Mouse (Mus musculus) skeletal muscle tissue, adult 2 months (tissue): ENCODE measurements around the gene Mrps18b.
A peak's percentile ranks its signal among the peaks of the same experiment; 100 is the strongest.

Source experiments
- DNase-seq: peaks from one replicate; pipeline ENCODE4 v3.0.0-alpha.2; 2012; ENCODE audit warnings: low read depth, low spot score

Gene Mrps18b

GRCm38 (mm10) chr17:35918276-35919059 is 2.3 kb upstream of the Mrps18b start:
- peak; percentile 67 for DNase-seq

DNA sequence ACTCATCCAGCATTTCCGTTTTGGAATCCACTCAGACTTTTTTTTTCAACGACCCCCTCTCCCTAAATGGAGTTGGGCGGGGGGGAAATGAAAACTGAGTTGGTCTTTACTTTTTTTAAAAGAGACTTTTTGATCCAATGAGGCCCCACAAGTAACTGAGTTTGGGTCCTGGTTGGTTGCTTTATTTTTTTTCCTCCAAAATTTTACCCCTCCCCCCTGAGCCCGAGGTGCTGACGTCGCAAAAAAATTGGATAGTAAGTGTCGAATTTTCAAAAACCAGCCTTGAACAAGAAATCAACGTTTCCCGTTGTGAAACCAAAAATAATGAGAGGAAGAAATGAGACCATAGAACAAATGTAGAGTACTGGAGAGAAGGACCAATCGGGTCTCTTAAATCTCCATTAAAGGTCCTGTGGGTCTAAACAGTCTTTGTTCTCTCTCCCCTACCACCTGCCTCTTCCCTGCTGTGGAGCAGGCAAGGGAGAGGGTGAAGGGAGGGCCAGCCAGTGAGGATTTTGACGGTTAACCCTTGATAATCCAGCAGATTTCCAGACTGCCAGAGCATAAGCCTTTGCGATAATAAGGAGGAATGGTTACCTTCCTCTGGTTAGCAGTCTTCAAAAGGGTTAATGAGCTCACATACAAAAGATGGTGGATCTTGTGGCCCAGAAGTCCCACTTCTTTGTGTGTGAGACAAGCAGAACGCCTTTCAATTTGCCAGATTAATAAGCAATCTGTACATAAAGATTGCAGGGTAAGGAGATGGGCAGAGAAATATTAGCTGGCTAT is 1.5 kb upstream of the Mrps18b start:
- peak; percentile 66 for DNase-seq

DNA sequence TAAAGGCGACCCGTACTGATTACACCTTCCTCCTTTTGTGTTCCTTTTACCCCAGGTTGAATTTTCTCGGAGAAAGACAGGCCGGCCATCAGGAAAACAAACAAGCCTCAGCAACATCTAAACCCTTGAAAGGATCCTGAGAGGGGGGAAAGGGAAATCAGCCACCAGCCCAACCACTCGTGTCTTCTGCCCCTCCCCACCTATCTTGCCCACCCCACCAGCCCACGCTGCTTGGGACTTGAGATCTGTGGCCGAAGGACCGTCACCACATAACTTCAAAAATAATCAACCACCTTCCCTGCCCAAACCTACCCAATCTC is 914 bp upstream of the Mrps18b start:
- no peak for DNase-seq

DNA sequence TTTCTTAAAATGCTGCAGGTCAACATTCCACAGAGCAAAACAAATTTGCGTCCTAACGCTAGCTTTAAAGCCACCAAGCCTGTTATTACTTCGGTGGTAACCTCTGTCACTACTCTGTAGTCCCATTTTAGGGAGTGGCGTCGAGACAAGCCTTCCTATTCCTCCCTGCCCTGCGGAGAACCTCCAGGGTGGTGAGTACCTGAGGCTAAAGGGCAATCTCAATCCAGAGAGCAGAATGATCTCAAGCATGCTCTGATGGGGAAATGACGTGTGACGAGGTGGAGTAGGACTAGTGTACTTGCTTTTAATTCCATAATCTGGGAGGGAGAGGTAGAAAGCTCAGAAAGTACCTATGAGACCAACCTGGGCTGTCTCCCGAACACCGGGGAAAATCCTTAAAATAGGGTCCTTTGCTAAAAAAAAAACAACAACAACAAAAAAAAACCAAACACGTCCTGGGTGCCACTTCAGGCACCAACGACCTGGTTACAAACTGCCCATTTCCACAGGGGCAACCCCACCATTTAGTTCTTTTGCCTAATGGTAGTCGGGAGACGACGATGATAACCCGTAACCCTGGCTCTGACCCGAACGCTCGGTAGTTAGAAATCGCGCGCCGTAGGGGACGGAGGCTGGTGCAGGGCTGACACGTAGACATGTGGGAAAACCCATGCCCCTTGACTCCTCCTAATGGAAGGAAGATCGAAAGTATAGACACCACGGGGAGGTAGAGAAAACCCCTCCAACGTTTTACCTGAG is 472 bp downstream of the Mrps18b start:
- no peak for DNase-seq

GRCm38 (mm10) chr17:35914975-35915374 is 1.2 kb downstream of the Mrps18b start:
- DNase-seq: no peak

GRCm38 (mm10) chr17:35909919-35910369 is 6.2 kb downstream of the Mrps18b start, which contains the start of gene Atat1:
Gene Atat1, minus strand, starts transcription at chr17:35910075.
- peak; percentile 78 for DNase-seq

DNA sequence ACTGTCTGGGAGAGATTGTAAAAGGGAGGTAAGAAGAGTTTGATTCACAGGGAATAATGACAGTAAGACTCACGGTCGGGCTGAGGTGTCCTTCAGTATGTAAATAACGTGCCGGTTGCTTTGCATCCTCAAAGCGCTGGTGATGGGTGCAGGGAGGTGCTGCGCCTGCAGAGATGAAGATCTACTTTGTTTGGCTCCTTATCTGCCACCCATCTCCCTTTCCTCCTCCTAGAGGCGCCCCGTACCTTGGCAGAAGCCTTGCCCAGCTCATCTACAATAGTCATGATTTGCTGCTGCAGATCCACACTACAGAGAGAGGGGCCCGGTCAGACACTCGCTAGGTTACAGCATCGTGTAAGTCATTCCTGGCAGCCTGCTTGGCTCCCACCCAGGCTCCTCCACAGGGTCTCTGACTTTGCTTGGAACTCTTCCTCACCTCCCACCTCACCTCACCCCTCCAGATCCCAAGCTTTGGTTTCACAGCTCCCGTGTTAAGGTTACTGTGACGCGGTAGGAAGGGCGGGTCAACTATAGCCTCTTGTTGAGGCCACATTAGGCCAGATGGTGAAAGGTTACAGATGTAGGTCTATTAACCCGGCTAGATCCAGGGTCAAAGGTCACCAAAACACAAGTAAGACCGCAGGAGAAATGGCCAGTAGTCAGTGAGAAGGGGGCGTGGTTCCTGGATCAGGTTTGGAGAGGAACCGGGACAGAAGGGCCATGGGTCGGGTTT is 6.8 kb downstream of the Mrps18b start:
- no peak for DNase-seq

DNA sequence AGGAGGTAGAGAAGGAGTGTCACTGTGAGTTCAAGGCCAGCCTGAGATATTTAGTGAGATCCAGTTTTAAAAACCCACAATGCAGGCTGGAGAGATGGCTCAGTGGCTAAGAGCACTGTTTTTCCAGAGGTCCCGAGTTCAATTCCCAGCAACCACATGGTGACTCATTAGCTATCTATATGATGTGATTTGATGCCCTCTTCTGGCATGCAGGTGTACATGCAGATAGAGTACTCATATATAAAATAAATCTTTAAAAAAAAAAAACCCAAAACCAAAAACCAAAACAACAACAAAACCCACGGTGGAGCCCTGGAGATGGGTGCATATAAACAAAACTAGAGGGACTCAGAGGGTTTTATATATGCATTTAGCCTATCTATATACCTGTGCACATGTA is 8.6 kb downstream of the Mrps18b start:
- DNase-seq: no peak

GRCm38 (mm10) chr17:35905587-35905986 is 10.6 kb downstream of the Mrps18b start:
- DNase-seq: no peak

GRCm38 (mm10) chr17:35903992-35904355 is 12.2 kb downstream of the Mrps18b start:
- DNase-seq: no peak

DNA sequence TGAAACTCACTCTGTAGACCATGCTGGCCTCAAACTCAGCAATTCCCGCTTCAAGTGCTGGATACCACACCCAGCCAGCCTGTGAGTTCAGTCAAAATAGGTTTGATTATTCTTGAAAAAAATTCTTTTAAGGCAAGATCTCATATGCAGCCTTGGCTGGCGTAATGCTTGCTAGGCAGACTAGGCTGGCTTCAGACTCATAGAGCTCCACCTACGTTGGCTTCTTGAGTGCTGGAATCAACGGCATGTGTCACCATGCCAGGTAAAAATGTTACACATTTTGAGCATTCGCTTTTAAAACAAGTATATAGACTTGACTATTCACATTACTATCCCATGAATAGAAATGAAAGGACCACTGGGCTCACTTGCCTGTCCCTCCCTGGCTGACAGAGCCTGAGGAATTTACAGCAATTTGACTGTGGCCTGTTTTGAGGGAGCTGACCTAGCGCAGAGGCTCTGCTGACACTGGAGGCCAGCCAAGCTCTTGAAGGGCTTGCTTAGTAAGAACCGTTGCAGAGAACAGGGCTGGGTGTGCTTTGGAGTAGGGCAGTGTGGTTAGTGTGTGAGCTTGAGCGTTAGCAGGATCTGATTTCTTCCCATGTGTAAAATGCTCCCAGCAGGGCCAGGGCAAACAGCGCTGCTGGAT is 12.7 kb downstream of the Mrps18b start:
- DNase-seq: peak; percentile 59

DNA sequence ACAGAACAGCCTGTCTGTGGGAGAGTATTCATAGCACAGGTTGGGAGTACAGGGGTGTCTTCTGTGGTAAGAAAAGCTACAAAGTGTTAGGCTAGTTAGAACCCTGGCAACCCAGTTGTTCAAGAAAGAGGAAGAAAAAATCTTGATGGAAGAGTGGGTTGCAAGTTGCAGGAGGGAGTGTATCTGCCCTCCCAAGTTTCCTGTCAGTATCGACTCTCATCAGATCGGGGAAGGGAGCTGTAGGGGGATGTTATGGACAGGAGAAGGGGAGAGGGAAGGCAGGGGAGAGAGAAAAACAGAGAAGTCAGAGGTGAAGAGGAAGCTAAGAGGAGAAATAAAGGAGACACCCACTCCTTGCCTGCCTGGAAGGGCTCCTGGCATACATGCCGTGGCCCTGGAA is 15.6 kb downstream of the Mrps18b start:
- no peak for DNase-seq

- no peak for DNase-seq
Observed at GRCm38 (mm10) chr17:35897644-35898573, 18.3 kb downstream of the Mrps18b start.

- peak; percentile 94 for DNase-seq
Observed at GRCm38 (mm10) chr17:35896781-35897643, 19.2 kb downstream of the Mrps18b start, which contains the start of gene 2310061I04Rik. Gene 2310061I04Rik, minus strand, starts transcription at chr17:35897431.

GRCm38 (mm10) chr17:35887725-35888124 is 28.5 kb downstream of the Mrps18b start:
- DNase-seq: no peak

DNA sequence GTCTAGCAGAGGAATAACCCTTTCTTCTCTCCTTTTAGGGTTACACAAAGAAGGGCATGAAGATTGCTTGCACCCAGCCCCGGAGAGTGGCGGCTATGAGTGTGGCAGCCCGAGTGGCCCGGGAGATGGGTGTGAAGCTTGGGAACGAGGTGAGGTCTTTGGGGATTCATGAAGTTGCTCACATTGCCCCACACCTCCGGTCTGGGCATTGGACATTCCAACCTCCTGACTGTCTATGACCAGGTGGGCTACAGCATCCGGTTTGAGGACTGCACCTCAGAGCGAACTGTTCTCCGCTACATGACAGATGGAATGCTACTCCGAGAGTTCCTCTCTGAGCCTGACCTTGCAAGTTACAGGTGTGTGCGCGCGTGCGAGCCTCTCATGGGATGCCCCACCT is 32.4 kb downstream of the Mrps18b start:
- DNase-seq: no peak

GRCm38 (mm10) chr17:35882924-35883323 is 33.3 kb downstream of the Mrps18b start:
- no peak for DNase-seq

DNA sequence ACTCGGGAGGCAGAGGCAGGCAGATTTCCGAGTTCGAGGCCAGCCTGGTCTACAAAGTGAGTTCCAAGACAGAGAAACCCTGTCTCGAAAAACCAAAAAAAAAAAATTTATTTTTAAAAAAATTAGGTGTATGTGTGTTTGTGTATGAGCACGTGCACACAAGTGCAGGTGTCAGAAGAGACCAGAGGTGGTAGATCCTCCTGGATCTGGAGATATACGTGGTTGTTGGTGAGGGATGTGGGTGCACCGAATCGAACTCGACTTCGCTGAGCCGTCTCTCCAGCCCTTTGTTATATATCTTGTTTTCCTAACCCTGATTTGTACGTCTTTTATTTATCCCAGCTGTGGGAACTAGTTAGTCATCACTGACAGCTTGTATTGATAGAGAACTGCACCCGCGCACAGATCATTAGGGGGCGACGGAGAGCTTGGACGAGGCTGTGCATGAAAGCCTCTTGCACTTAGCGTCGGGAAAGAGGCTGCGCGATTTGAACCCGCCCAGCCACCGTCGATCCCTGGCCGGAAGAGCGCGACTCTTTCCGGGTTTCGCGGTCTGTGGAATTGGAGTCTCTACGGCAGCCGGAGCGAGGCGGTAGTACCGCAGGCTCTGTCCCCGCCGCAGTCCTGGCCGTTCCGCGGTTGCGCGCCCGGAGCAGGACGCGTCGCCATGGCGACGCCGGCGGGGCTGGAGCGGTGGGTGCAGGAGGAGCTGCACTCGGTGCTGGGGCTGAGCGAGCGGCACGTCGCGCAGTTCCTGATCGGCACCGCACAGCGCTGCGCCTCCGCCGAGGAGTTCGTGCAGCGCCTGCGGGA is 36.7 kb downstream of the Mrps18b start, which contains the start of gene Dhx16:
Gene Dhx16 (plus strand): TSS at position 575 of the 813 bp plus-strand sequence.
- DNase-seq: peak; percentile 95
